Mouse (Mus musculus): ENCODE measurements around the gene Stxbp5.

Gene Stxbp5

GRCm38 (mm10) chr10:9901071-9901696, at the start of gene Stxbp5:
Gene Stxbp5, minus strand, starts transcription at chr10:9901079.
- DNase-seq (ENCODE audit: inconsistent age in 2 of 2, low spot score in 1 of 2): peak; percentile 91 to 96

GRCm38 (mm10) chr10:9912395-9912794, 11.5 kb upstream of the Stxbp5 start:
- DNase-seq (ENCODE audit: inconsistent age in 2 of 2, low spot score in 1 of 2): no peak

- peak in 1 of 2 experiments; percentile 51 for DNase-seq (ENCODE audit: inconsistent age in 2 of 2, low spot score in 1 of 2)
Measured at GRCm38 (mm10) chr10:9907919-9908502, 7.1 kb upstream of the Stxbp5 start.

- no peak for DNase-seq (ENCODE audit: inconsistent age in 2 of 2, low spot score in 1 of 2)
Measured at GRCm38 (mm10) chr10:9907519-9907918, 6.6 kb upstream of the Stxbp5 start.

GRCm38 (mm10) chr10:9906185-9906584, 5.3 kb upstream of the Stxbp5 start:
- DNase-seq (ENCODE audit: inconsistent age in 2 of 2, low spot score in 1 of 2): no peak

- DNase-seq (ENCODE audit: inconsistent age in 2 of 2, low spot score in 1 of 2): peak; percentile 88 to 95
Measured at GRCm38 (mm10) chr10:9901697-9902239, 889 bp upstream of the Stxbp5 start.

GRCm38 (mm10) chr10:9900315-9901070, 386 bp downstream of the Stxbp5 start:
- peak; percentile 67 to 88 for DNase-seq (ENCODE audit: inconsistent age in 2 of 2, low spot score in 1 of 2)

- DNase-seq (ENCODE audit: inconsistent age in 2 of 2, low spot score in 1 of 2): peak; percentile 31 to 80
Measured at GRCm38 (mm10) chr10:9899816-9900215, 1.1 kb downstream of the Stxbp5 start.

GRCm38 (mm10) chr10:9899086-9899485, 1.8 kb downstream of the Stxbp5 start:
- DNase-seq (ENCODE audit: inconsistent age in 2 of 2, low spot score in 1 of 2): peak in 1 of 2 experiments; percentile 64

GRCm38 (mm10) chr10:9897852-9898251, 3.0 kb downstream of the Stxbp5 start:
- no peak for DNase-seq (ENCODE audit: inconsistent age in 2 of 2, low spot score in 1 of 2)

GRCm38 (mm10) chr10:9893562-9893961, 7.3 kb downstream of the Stxbp5 start:
- no peak for DNase-seq (ENCODE audit: inconsistent age in 2 of 2, low spot score in 1 of 2)

GRCm38 (mm10) chr10:9889651-9890050, 11.2 kb downstream of the Stxbp5 start:
- DNase-seq (ENCODE audit: inconsistent age in 2 of 2, low spot score in 1 of 2): peak in 1 of 2 experiments; percentile 18

- DNase-seq (ENCODE audit: inconsistent age in 2 of 2, low spot score in 1 of 2): peak in 1 of 2 experiments; percentile 37
Measured at GRCm38 (mm10) chr10:9888655-9889054, 12.2 kb downstream of the Stxbp5 start.

GRCm38 (mm10) chr10:9881781-9882320, 19.0 kb downstream of the Stxbp5 start:
- peak in 1 of 2 experiments; percentile 29 for DNase-seq (ENCODE audit: inconsistent age in 2 of 2, low spot score in 1 of 2)

GRCm38 (mm10) chr10:9880070-9880728, 20.7 kb downstream of the Stxbp5 start:
- peak in 1 of 2 experiments; percentile 41 for DNase-seq (ENCODE audit: inconsistent age in 2 of 2, low spot score in 1 of 2)

- DNase-seq (ENCODE audit: inconsistent age in 2 of 2, low spot score in 1 of 2): no peak
Measured at GRCm38 (mm10) chr10:9878821-9879489, 21.9 kb downstream of the Stxbp5 start.

GRCm38 (mm10) chr10:9875905-9876304, 25.0 kb downstream of the Stxbp5 start:
- DNase-seq (ENCODE audit: inconsistent age in 2 of 2, low spot score in 1 of 2): no peak

- no peak for DNase-seq (ENCODE audit: inconsistent age in 2 of 2, low spot score in 1 of 2)
Measured at GRCm38 (mm10) chr10:9872143-9872542, 28.7 kb downstream of the Stxbp5 start.

- DNase-seq (ENCODE audit: inconsistent age in 2 of 2, low spot score in 1 of 2): peak in 1 of 2 experiments; percentile 47
Measured at GRCm38 (mm10) chr10:9866793-9867579, 33.9 kb downstream of the Stxbp5 start.

Measured in adrenal gland, adult (tissue).